Mouse (Mus musculus) CH12.LX (cell line): ENCODE measurements around the gene Hdhd3. TPM values are rescaled to one million over a fixed set of nuclear protein-coding genes. Genes with fewer than 3 reads are reported as not detected.
A peak's percentile ranks its signal among the peaks of the same experiment; 100 is the strongest.

Source experiments
- DNase-seq: peaks from one replicate; pipeline ENCODE4 v3.0.0-alpha.2; 2013; ENCODE audit errors: extremely low read depth
- H3K27ac ChIP-seq: 2 replicates; pipeline ENCODE4 v1.5.1; 2012; ENCODE audit warnings: low read depth, mild to moderate bottlenecking, control low read depth, moderate library complexity; ENCODE audit not compliant: insufficient read depth
- H3K27me3 ChIP-seq: replicated peaks from 2 replicates; pipeline ENCODE3; 2012; ENCODE audit warnings: inconsistent platforms
- H3K36me3 ChIP-seq, 2 experiments: replicated peaks in 1 of 2; 2 replicates each; pipeline versions ENCODE3 to v1.6.1; 2012; ENCODE audit warnings: inconsistent platforms in 1 of 2, low read length in 1 of 2, mild to moderate bottlenecking in 1 of 2, mixed read lengths in 1 of 2, moderate library complexity in 1 of 2; ENCODE audit not compliant: control insufficient read depth in 1 of 2, insufficient read depth in 1 of 2
- H3K4me1 ChIP-seq, 2 experiments: 2 replicates each; pipeline ENCODE4 v1.6.1; 2012; ENCODE audit warnings: inconsistent platforms in 1 of 2, moderate library complexity in 1 of 2; ENCODE audit not compliant: insufficient read depth in 2 of 2, control insufficient read depth in 1 of 2
- H3K4me2 ChIP-seq: 2 replicates; pipeline ENCODE4 v1.6.1; 2012; ENCODE audit warnings: low read depth, mild to moderate bottlenecking, control low read depth; ENCODE audit not compliant: poor library complexity, insufficient read depth, severe bottlenecking
- H3K4me3 ChIP-seq, 3 experiments: fragments of 150-350 bp in 1 of 3; sonication (generic) in 1 of 3; replicated peaks in 1 of 3; 2 replicates each; pipeline versions ENCODE3 to v1.5.1; 2011 to 2012; ENCODE audit warnings: low read depth in 2 of 3, low read length in 2 of 3, mild to moderate bottlenecking in 2 of 3, moderate library complexity in 2 of 3, control low read depth in 1 of 3, improper control_type of control experiment in 1 of 3, inconsistent platforms in 1 of 3, mixed read lengths in 1 of 3; ENCODE audit not compliant: poor library complexity in 1 of 3
- H3K79me2 ChIP-seq: replicated peaks from 2 replicates; pipeline ENCODE4 v1.6.1; 2012; ENCODE audit warnings: mild to moderate bottlenecking, moderate library complexity; ENCODE audit not compliant: control insufficient read depth, poor library complexity, insufficient read depth, severe bottlenecking; ENCODE audit errors: extremely low read depth
- H3K9ac ChIP-seq: 2 replicates; pipeline ENCODE4 v1.6.1; 2012; ENCODE audit warnings: low read depth, mild to moderate bottlenecking, control low read depth, moderate library complexity; ENCODE audit not compliant: insufficient read depth
- H3K9me3 ChIP-seq: replicated peaks from 2 replicates; pipeline ENCODE3; 2012; ENCODE audit warnings: low read length, inconsistent platforms, mixed read lengths
- BHLHE40 ChIP-seq: IDR thresholded peaks from 2 replicates; pipeline ENCODE4 v1.6.1; 2011; ENCODE audit warnings: mild to moderate bottlenecking, low read depth, low read length, improper control_type of control experiment
- CHD2 ChIP-seq: IDR thresholded peaks from 2 replicates; pipeline ENCODE4 v1.6.1; 2011; ENCODE audit warnings: low read length, improper control_type of control experiment
- E2F4 ChIP-seq: IDR thresholded peaks from 2 replicates; pipeline ENCODE4 v1.6.1; 2011; ENCODE audit warnings: low read depth, low read length, improper control_type of control experiment; ENCODE audit not compliant: insufficient replicate concordance
- EP300 ChIP-seq: IDR thresholded peaks from 2 replicates; pipeline ENCODE4 v1.6.1; 2011; ENCODE audit warnings: low read length, improper control_type of control experiment
- JUN ChIP-seq: IDR thresholded peaks from 2 replicates; pipeline ENCODE4 v1.6.1; 2011; ENCODE audit warnings: low read depth, mild to moderate bottlenecking, low read length, improper control_type of control experiment, moderate library complexity; ENCODE audit not compliant: insufficient read depth
- MAFK ChIP-seq: IDR thresholded peaks from 2 replicates; pipeline ENCODE4 v1.6.1; 2011; ENCODE audit warnings: low read length, improper control_type of control experiment; ENCODE audit not compliant: insufficient replicate concordance
- MAX ChIP-seq: IDR thresholded peaks from 2 replicates; pipeline ENCODE4 v1.6.1; 2011; ENCODE audit warnings: low read length, improper control_type of control experiment
- MAZ ChIP-seq: IDR thresholded peaks from 2 replicates; pipeline ENCODE4 v1.6.1; 2012; ENCODE audit warnings: low read depth, mild to moderate bottlenecking, inconsistent platforms, low read length, improper control_type of control experiment, moderate library complexity
- MXI1 ChIP-seq: IDR thresholded peaks from 2 replicates; pipeline ENCODE4 v1.6.1; 2011; ENCODE audit warnings: mild to moderate bottlenecking, low read depth, low read length, improper control_type of control experiment
- MYC ChIP-seq: IDR thresholded peaks from 2 replicates; pipeline ENCODE4 v1.6.1; 2011; ENCODE audit warnings: low read depth, mild to moderate bottlenecking, improper control_type of control experiment, low read length
- POLR2AphosphoS2 ChIP-seq: IDR thresholded peaks from 2 replicates; pipeline ENCODE4 v1.6.1; 2011; ENCODE audit warnings: low read depth, low read length, improper control_type of control experiment
- RAD21 ChIP-seq: IDR thresholded peaks from 2 replicates; pipeline ENCODE4 v1.6.1; 2011; ENCODE audit warnings: low read depth, mild to moderate bottlenecking, low read length, improper control_type of control experiment, moderate library complexity
- RCOR1 ChIP-seq: conservative IDR thresholded peaks from 2 replicates; pipeline ENCODE4 v1.6.1; 2012; ENCODE audit warnings: low read depth, mild to moderate bottlenecking, inconsistent platforms, low read length, improper control_type of control experiment
- SIN3A ChIP-seq: IDR thresholded peaks from 2 replicates; pipeline ENCODE4 v1.6.1; 2012; ENCODE audit warnings: low read length, improper control_type of control experiment, inconsistent platforms
- SMC3 ChIP-seq: IDR thresholded peaks from 2 replicates; pipeline ENCODE4 v1.6.1; 2011; ENCODE audit warnings: low read depth, low read length, improper control_type of control experiment
- TBP ChIP-seq: conservative IDR thresholded peaks from 2 replicates; pipeline ENCODE4 v1.6.1; 2011; ENCODE audit warnings: low read depth, low read length, improper control_type of control experiment
- TCF12 ChIP-seq: IDR thresholded peaks from 2 replicates; pipeline ENCODE4 v1.6.1; 2014; ENCODE audit warnings: low read depth, mild to moderate bottlenecking, inconsistent platforms, low read length, improper control_type of control experiment
- USF1 ChIP-seq: IDR thresholded peaks from 2 replicates; pipeline ENCODE4 v1.6.1; 2014; ENCODE audit warnings: low read depth, mild to moderate bottlenecking, inconsistent platforms, low read length, improper control_type of control experiment
- ZMIZ1 ChIP-seq: IDR thresholded peaks from 2 replicates; pipeline ENCODE4 v1.6.1; 2012; ENCODE audit warnings: low read depth, mild to moderate bottlenecking, inconsistent platforms, low read length, improper control_type of control experiment
- dilution Hi-C: fragments of 300-500 bp; cut with MboI; formaldehyde crosslinking; loops from 2 replicates; pipeline ENCODE4 v1.14.3; 2020; ENCODE audit warnings: low sequenced_read_pairs; ENCODE audit not compliant: extremely low pct_unique_long_range_greater_than_20kb, extremely low pct_ligation_motif_present
- in situ Hi-C: fragments of 300-500 bp; cut with MboI; formaldehyde crosslinking; loops from 3 replicates; pipeline ENCODE4 v1.14.3; 2019; ENCODE audit warnings: low sequenced_read_pairs, low pct_ligation_motif_present, low pct_unique_long_range_greater_than_20kb, mixed read lengths
- polyA plus RNA-seq: library from polyadenylated mRNA; unstranded; fragments of >175 nt; gene quantifications from 2 replicates; pipeline ENCODE4 v1.2.1, GENCODE M21; 2012; ENCODE audit warnings: low read depth; ENCODE audit not compliant: insufficient read length
- total RNA-seq, 2 experiments: library from RNA; depleted of rRNA; stranded (reverse); fragments of 300-350 nt in 1 of 2; fragments of >200 nt in 1 of 2; gene quantifications; 2 replicates each; pipeline ENCODE4 v1.2.3; 2012 to 2014

Gene Hdhd3
- total and polyA plus RNA-seq, 3 experiments: 4.5 to 4.7 (median 4.7) TPM

DNA sequence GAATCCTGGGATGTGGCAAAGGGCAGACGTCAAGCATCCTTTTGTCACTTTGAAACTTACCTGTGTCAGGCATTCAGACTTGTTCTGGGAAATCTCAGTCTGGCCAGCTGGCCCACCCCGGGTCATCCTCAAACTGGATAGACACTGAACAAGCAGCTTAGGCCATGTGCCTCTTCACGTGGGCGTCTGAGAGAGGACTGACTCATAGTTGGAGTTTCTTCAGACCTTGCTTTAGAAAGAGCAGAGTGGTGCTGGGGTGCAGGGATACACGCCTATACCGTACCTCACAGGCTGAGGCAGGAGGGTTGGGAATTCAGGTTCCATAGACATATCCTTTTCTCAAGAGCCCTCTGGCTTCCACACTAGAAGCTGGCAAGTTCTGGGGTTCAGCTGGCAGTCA is 40.5 kb upstream of the Hdhd3 start:
- no peak overlapping the region for H3K27ac ChIP-seq
- H3K4me2 ChIP-seq: no peak overlapping the region
- H3K79me2 ChIP-seq: no peaks in the 10 kb centered on the region
- no peaks in the 10 kb centered on the region for H3K27me3 ChIP-seq
- in situ Hi-C loops (no loop called here), dilution Hi-C loops (no loop called here)
- H3K36me3 ChIP-seq: no peaks in the 10 kb centered on the region
- H3K4me1 ChIP-seq: peaks cover 0 to 13% of the 10 kb centered on the region in 2 experiments; a peak in 3 of 4 replicates
- no peak overlapping the region for H3K4me3 ChIP-seq
- TF ChIP-seq MAX: peak; percentile 80
- peak; percentile 42 for TF ChIP-seq BHLHE40
- 0 out of 2 replicates have a peak, but pooled peaks have one; percentile 36 for TF ChIP-seq MXI1
- no peak for TF ChIP-seq CHD2
- 0 out of 2 replicates have a peak, but pooled peaks have one; percentile 36 for TF ChIP-seq MYC
- no peak for TF ChIP-seq POLR2AphosphoS2
- DNase-seq: no peak
- H3K9ac ChIP-seq: no peak overlapping the region
- H3K9me3 ChIP-seq: no peaks in the 10 kb centered on the region

DNA sequence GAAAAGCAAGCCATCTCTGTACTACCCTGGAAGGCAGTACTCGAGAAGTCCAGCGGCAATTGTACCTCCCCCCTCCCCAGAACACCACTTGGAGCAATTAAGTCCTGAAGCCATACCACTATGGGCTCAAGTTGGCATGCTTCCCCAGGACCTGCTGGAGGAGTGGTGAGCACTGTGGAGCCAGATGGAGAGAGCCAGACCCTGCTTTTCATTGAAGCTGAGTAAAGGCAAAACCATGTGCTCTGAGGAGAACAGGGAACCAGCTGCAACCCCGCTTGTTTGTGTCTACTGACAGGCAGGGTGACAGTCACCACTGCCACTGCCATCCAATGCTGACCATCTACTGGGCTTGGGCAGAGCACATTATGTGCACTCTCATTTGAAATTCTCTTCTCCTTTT is 38.5 kb upstream of the Hdhd3 start:
- DNase-seq: no peak
- no peak overlapping the region for H3K4me2 ChIP-seq
- no peaks in the 10 kb centered on the region for H3K36me3 ChIP-seq
- H3K27me3 ChIP-seq: no peaks in the 10 kb centered on the region
- H3K9ac ChIP-seq: no peak overlapping the region
- no peaks in the 10 kb centered on the region for H3K79me2 ChIP-seq
- H3K27ac ChIP-seq: no peak overlapping the region
- dilution Hi-C loops: no loop called here
- in situ Hi-C loops: no loop called here
- H3K9me3 ChIP-seq: no peaks in the 10 kb centered on the region
- no peak overlapping the region for H3K4me3 ChIP-seq
- H3K4me1 ChIP-seq: peaks cover 0 to 13% of the 10 kb centered on the region in 2 experiments; a peak in 3 of 4 replicates
- TF ChIP-seq E2F4 (no peak), RAD21 (no peak), MAFK (no peak), EP300 (no peak), ZMIZ1 (no peak), MAX (no peak), MAZ (no peak), USF1 (no peak), JUN (no peak), SMC3 (no peak), SIN3A (no peak), RCOR1 (no peak), TBP (no peak), TCF12 (no peak)
- TF ChIP-seq, all 38 proteins: peak for 0
